Mouse (Mus musculus) testis, postnatal 14 days (tissue): Measurements from ENCODE around the gene Nr1d1.

Source experiments
- DNase-seq: peaks from one replicate; pipeline ENCODE4 v3.0.0; 2021; ENCODE audit warnings: low spot score

Gene Nr1d1

GRCm38 (mm10) chr11:98788139-98788538 lies 13.0 kb upstream of the Nr1d1 start:
- peak; percentile 5 for DNase-seq

- DNase-seq, result no peak
These were observed 12.6 kb upstream of the Nr1d1 start for GRCm38 (mm10) chr11:98787691-98788090.

GRCm38 (mm10) chr11:98787229-98787628 lies 12.1 kb upstream of the Nr1d1 start:
- DNase-seq, result peak; percentile 26

- peak; percentile 91 for DNase-seq
These were observed 11.5 kb upstream of the Nr1d1 start for GRCm38 (mm10) chr11:98786359-98787214.

GRCm38 (mm10) chr11:98785772-98786281 lies 10.7 kb upstream of the Nr1d1 start:
- peak; percentile 68 for DNase-seq

- DNase-seq, result no peak
These were observed 10.1 kb upstream of the Nr1d1 start for GRCm38 (mm10) chr11:98785214-98785613.

- DNase-seq, result no peak
These were observed 9.0 kb upstream of the Nr1d1 start for GRCm38 (mm10) chr11:98784139-98784538.

GRCm38 (mm10) chr11:98783236-98783696 lies 8.1 kb upstream of the Nr1d1 start:
- peak; percentile 89 for DNase-seq

GRCm38 (mm10) chr11:98782651-98783235 lies 7.6 kb upstream of the Nr1d1 start:
- no peak for DNase-seq

- DNase-seq, result peak; percentile 66
These were observed 6.8 kb upstream of the Nr1d1 start for GRCm38 (mm10) chr11:98781851-98782512.

- DNase-seq, result no peak
These were observed 2.8 kb upstream of the Nr1d1 start for GRCm38 (mm10) chr11:98777888-98778287.

GRCm38 (mm10) chr11:98776843-98777590 lies 1.9 kb upstream of the Nr1d1 start:
- peak; percentile 62 for DNase-seq

GRCm38 (mm10) chr11:98776052-98776764 lies 1.1 kb upstream of the Nr1d1 start:
- no peak for DNase-seq

- DNase-seq, result peak; percentile 97
These were observed 367 bp upstream of the Nr1d1 start for GRCm38 (mm10) chr11:98775348-98776051.

- DNase-seq, result peak; percentile 95
These were observed 1.4 kb downstream of the Nr1d1 start for GRCm38 (mm10) chr11:98773635-98774295.

GRCm38 (mm10) chr11:98772667-98773171 lies 2.4 kb downstream of the Nr1d1 start:
- peak; percentile 76 for DNase-seq

- DNase-seq, result no peak
These were observed 3.1 kb downstream of the Nr1d1 start for GRCm38 (mm10) chr11:98771844-98772525.

GRCm38 (mm10) chr11:98771131-98771530 lies 4.0 kb downstream of the Nr1d1 start:
- DNase-seq, result no peak
